Mouse (Mus musculus): Measurements from ENCODE around the gene Cd28. TPM values are rescaled to one million over a fixed set of nuclear protein-coding genes. Genes with fewer than 3 reads are reported as not detected.

Cd28 gene
- polyA plus RNA-seq, 1 experiment: not detected

DNA sequence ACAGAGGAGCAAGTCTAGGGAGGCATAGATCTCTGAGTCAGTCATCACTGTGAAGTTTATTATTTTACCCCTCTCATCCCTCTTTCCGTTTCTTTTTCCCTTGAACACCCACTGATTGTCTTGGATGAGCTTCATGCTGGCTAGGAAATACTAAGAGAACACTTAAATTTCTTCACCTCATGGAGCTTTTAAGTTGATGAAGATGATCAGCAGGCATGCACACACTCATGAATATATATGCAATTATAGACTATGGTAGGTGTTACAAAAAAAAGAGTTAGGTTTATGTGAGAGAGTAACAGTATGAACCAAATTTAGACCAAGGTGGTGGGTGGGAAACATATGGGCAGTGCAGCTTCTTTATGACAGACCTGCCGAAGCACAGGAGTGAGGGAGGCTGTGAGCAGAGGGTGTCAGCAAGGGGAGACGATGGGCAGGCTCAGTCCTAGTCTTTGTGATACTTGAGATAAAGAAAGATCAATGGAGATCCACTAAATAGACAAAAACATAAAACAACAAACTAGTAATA is 79.1 kb downstream of the Cd28 start:
- no peaks in the 10 kb centered on the region for H3K36me3 ChIP-seq (ENCODE audit: control insufficient read depth, insufficient read depth, low read length, poor library complexity, severe bottlenecking)
- no peaks in the 10 kb centered on the region for H3K27me3 ChIP-seq (ENCODE audit: control insufficient read depth, insufficient read depth, low read length, poor library complexity, severe bottlenecking)
- no peak for TF ChIP-seq EP300 (IDR thresholded peaks at IDR 0.05; ENCODE audit: insufficient read depth, low read depth, low read length)
- no peak for TF ChIP-seq POLR2A (IDR thresholded peaks at IDR 0.05; ENCODE audit: insufficient read depth, low read length)
- no peak for TF ChIP-seq CTCF (IDR thresholded peaks at IDR 0.05; ENCODE audit: low read depth, low read length)
- H3K4me3 ChIP-seq (ENCODE audit: low read depth, low read length): no peak overlapping the region
- H3K9me3 ChIP-seq (replicated peaks; ENCODE audit: control insufficient read depth, insufficient read depth, low read length, poor library complexity, severe bottlenecking): no peaks in the 10 kb centered on the region
- H3K4me1 ChIP-seq (ENCODE audit: control insufficient read depth, insufficient read depth, low read length): no peaks in the 10 kb centered on the region
- no peak overlapping the region for H3K27ac ChIP-seq (ENCODE audit: insufficient read depth, low read length)
- no peak overlapping the region for H3K9ac ChIP-seq (ENCODE audit: low read depth, poor library complexity, severe bottlenecking)

DNA sequence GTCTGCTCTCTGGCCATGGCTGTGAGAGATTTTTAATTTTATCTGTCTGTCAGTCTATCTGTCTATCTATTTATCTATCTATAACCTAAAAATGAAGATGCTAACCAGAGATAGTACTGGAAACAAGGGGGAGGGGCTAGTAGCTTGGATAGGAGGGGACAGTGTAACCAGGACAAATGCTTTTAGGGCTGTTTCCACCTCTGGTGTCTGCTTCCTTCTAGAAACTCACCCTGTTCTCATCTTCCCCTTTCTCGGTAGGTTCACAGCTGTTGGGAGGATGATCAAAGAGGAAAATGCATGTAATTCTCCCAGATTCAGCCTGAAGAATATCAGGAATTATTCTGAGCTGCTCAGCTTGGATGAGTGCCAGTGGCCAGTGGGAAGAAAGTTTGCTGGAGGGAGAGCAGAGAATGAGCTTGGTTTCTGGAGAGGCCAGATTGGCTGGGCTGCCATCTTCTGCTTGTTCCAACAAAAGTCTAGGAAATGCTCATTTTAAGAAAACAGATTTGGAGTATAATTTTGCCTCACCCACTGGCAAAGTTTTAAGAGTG is 83.3 kb downstream of the Cd28 start:
- no peak overlapping the region for H3K27ac ChIP-seq (ENCODE audit: insufficient read depth, low read length)
- H3K4me3 ChIP-seq (ENCODE audit: low read depth, low read length): no peak overlapping the region
- no peaks in the 10 kb centered on the region for H3K4me1 ChIP-seq (ENCODE audit: control insufficient read depth, insufficient read depth, low read length)
- no peaks in the 10 kb centered on the region; the same call in 1 of the 2 replicates for H3K9me3 ChIP-seq (replicated peaks; ENCODE audit: control insufficient read depth, insufficient read depth, low read length, poor library complexity, severe bottlenecking)
- no peak overlapping the region for H3K9ac ChIP-seq (ENCODE audit: low read depth, poor library complexity, severe bottlenecking)
- no peaks in the 10 kb centered on the region for H3K27me3 ChIP-seq (ENCODE audit: control insufficient read depth, insufficient read depth, low read length, poor library complexity, severe bottlenecking)
- TF ChIP-seq EP300 (IDR thresholded peaks at IDR 0.05; ENCODE audit: insufficient read depth, low read depth, low read length): no peak
- no peak for TF ChIP-seq POLR2A (IDR thresholded peaks at IDR 0.05; ENCODE audit: insufficient read depth, low read length)
- no peak for TF ChIP-seq CTCF (IDR thresholded peaks at IDR 0.05; ENCODE audit: low read depth, low read length)
- no peaks in the 10 kb centered on the region for H3K36me3 ChIP-seq (ENCODE audit: control insufficient read depth, insufficient read depth, low read length, poor library complexity, severe bottlenecking)

DNA sequence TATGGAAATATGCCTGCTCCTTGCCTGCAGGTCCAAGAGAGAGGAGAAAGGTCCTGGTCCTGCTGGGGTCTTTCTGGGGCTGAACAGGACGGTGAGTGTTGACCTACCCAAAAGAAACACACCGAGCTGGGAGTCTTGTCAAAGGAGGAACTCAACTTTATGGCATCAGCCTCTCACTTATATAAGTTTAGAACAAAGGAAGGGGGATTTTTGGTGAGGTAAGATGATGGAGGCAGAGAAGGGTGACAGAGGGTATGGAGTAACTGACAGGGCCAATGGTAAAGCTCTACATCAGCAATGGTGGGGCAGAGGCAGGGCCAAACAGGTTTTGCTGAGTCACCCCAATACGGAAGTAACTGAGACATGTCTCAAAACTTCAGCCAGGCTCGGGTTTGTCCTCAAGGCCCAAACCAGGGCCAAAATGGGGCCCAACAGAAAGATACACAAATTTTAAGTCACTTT is 84.6 kb downstream of the Cd28 start:
- Histone ChIP-seq H3K4me1 (ENCODE audit: control insufficient read depth, insufficient read depth, low read length) (no peaks in the 10 kb centered on the region), H3K4me3 (ENCODE audit: low read depth, low read length) (no peak overlapping the region), H3K36me3 (ENCODE audit: control insufficient read depth, insufficient read depth, low read length, poor library complexity, severe bottlenecking) (no peaks in the 10 kb centered on the region), H3K9ac (ENCODE audit: low read depth, poor library complexity, severe bottlenecking) (no peak overlapping the region), H3K27ac (ENCODE audit: insufficient read depth, low read length) (no peak overlapping the region), H3K9me3 (replicated peaks; ENCODE audit: control insufficient read depth, insufficient read depth, low read length, poor library complexity, severe bottlenecking) (no peaks in the 10 kb centered on the region; the same call in 1 of the 2 replicates), H3K27me3 (ENCODE audit: control insufficient read depth, insufficient read depth, low read length, poor library complexity, severe bottlenecking) (no peaks in the 10 kb centered on the region)
- TF ChIP-seq CTCF (IDR thresholded peaks at IDR 0.05; ENCODE audit: low read depth, low read length) (no peak), POLR2A (IDR thresholded peaks at IDR 0.05; ENCODE audit: insufficient read depth, low read length) (no peak), EP300 (IDR thresholded peaks at IDR 0.05; ENCODE audit: insufficient read depth, low read depth, low read length) (no peak)

DNA sequence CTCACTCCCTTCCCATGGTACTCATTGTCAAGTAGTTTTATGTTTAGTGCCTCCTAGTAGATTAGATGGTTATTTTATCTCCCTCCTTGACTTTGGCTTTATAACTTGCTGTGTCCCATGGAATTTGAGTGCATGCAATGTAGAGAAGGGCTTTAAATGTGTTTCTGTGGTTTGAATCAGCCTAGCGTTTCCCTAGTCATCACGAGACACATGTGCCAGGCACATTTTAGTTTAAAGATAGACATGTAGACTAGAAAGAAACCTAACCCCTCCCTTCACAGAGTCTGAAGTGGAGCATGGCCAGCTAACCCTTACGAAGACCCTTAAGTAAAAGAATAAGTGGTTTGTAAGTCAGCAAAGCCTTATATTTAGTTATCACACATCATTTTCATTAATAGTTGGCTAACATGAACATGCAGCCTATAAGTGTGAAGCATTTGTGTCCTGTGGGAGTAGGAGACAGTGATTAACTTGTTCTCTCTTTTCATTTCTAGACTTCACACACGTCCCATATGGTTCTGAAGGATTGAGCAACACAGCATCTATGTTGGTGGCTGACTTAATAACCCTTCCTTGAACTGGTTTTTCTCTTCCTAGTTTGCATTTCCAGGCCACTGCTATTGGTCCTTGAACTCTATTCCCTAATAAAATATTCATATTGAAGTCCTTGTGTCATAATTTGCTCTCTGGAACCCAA is 86.7 kb downstream of the Cd28 start:
- Histone ChIP-seq H3K27ac (ENCODE audit: insufficient read depth, low read length) (no peak overlapping the region), H3K4me3 (ENCODE audit: low read depth, low read length) (no peak overlapping the region), H3K9me3 (replicated peaks; ENCODE audit: control insufficient read depth, insufficient read depth, low read length, poor library complexity, severe bottlenecking) (no peaks in the 10 kb centered on the region; the same call in 1 of the 2 replicates), H3K36me3 (ENCODE audit: control insufficient read depth, insufficient read depth, low read length, poor library complexity, severe bottlenecking) (no peaks in the 10 kb centered on the region), H3K4me1 (ENCODE audit: control insufficient read depth, insufficient read depth, low read length) (no peaks in the 10 kb centered on the region), H3K27me3 (ENCODE audit: control insufficient read depth, insufficient read depth, low read length, poor library complexity, severe bottlenecking) (no peaks in the 10 kb centered on the region), H3K9ac (ENCODE audit: low read depth, poor library complexity, severe bottlenecking) (no peak overlapping the region)
- TF ChIP-seq EP300 (IDR thresholded peaks at IDR 0.05; ENCODE audit: insufficient read depth, low read depth, low read length): no peak
- TF ChIP-seq CTCF (IDR thresholded peaks at IDR 0.05; ENCODE audit: low read depth, low read length): no peak
- TF ChIP-seq POLR2A (IDR thresholded peaks at IDR 0.05; ENCODE audit: insufficient read depth, low read length): no peak

DNA sequence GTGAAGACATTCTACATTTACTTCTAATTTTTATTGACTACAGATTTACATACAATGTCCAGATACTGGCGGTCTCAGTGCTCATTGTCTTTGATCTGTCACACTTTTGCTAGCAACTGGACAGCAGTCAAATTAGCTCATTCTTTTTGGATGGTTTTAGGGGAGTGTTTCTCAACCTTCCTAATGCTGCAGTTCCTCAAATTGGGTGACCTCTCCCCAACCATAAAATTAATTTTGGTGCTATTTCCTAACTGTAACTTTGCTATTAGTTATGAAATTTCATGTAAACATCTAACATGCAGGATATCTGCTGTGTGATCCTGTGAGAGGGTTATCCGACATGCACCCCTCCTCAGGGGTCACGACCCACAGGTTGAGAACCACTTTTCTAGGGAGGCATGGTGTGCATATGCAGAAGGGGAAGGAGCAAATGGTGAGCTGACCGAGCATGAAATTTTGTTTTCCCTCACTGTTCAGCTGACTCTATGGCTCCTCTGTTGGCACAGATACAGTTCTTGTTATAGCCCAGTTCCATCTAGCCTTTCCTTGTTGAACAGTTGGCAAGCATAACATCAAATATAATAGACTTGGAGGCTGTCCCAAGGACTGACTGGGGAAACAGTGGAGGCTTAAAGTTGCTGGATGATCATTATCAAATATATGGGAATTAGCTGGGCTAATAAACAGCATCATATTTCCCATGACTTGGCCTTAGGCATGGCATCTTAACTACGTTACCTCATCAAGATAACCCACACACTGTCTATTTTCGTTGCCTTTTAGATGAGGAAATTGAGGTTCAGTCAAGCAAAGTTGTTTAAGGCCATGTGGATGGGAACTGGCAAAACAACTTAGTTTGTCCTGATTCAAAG is 87.5 kb downstream of the Cd28 start:
- no peak overlapping the region for H3K4me3 ChIP-seq (ENCODE audit: low read depth, low read length)
- no peaks in the 10 kb centered on the region; the same call in 1 of the 2 replicates for H3K9me3 ChIP-seq (replicated peaks; ENCODE audit: control insufficient read depth, insufficient read depth, low read length, poor library complexity, severe bottlenecking)
- no peaks in the 10 kb centered on the region for H3K36me3 ChIP-seq (ENCODE audit: control insufficient read depth, insufficient read depth, low read length, poor library complexity, severe bottlenecking)
- H3K9ac ChIP-seq (ENCODE audit: low read depth, poor library complexity, severe bottlenecking): no peak overlapping the region
- TF ChIP-seq EP300 (IDR thresholded peaks at IDR 0.05; ENCODE audit: insufficient read depth, low read depth, low read length): no peak
- no peak for TF ChIP-seq POLR2A (IDR thresholded peaks at IDR 0.05; ENCODE audit: insufficient read depth, low read length)
- TF ChIP-seq CTCF (IDR thresholded peaks at IDR 0.05; ENCODE audit: low read depth, low read length): no peak
- H3K27ac ChIP-seq (ENCODE audit: insufficient read depth, low read length): no peak overlapping the region
- no peaks in the 10 kb centered on the region for H3K4me1 ChIP-seq (ENCODE audit: control insufficient read depth, insufficient read depth, low read length)
- H3K27me3 ChIP-seq (ENCODE audit: control insufficient read depth, insufficient read depth, low read length, poor library complexity, severe bottlenecking): no peaks in the 10 kb centered on the region

Data from ES-Bruce4 (cell line).